Mouse (Mus musculus): ENCODE results near the gene Bub3.

The Bub3 gene

DNA sequence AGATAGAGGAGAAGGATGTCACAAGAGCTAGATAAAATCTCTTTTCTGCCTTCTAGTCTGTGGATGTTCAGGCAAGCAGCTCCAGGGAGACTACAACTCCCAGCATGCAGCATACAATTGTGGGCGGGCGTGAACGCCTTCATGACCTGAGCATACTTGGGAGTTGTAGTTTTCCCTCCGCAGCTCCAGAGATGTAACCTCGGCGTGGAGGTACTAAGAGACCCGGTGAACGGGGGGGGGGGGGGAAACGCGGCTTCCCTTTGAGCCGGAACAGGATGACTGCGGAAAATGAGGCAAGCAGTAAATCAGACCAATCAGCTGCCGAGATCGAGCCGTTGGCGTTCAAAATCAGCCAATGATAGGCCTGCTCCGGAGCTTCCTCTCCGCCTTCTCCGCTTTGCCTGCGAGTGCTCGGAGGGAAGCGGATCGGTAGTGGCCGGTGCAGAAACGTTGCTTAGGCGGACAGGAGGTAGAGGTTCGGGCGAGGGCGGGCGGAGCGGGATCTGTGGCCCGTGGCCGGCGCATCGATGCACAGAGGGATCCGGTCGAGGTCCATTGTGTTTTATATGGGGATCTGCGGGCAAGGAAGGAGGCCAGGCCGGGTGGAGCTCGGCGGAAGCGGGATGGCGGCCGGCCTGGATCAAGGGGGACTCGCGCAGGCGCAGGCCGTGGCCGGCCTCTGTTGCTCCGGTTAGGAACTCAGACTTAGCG lies at the start of gene Bub3:
Bub3 (plus strand) TSS at position 237 of the 711 bp plus-strand sequence.
- peak; percentile 93 for DNase-seq (ENCODE audit: low read depth)

GRCm38 (mm10) chr7:131539979-131540378 lies 20.0 kb upstream of the Bub3 start:
- peak; percentile 87 for DNase-seq (ENCODE audit: low read depth)

DNA sequence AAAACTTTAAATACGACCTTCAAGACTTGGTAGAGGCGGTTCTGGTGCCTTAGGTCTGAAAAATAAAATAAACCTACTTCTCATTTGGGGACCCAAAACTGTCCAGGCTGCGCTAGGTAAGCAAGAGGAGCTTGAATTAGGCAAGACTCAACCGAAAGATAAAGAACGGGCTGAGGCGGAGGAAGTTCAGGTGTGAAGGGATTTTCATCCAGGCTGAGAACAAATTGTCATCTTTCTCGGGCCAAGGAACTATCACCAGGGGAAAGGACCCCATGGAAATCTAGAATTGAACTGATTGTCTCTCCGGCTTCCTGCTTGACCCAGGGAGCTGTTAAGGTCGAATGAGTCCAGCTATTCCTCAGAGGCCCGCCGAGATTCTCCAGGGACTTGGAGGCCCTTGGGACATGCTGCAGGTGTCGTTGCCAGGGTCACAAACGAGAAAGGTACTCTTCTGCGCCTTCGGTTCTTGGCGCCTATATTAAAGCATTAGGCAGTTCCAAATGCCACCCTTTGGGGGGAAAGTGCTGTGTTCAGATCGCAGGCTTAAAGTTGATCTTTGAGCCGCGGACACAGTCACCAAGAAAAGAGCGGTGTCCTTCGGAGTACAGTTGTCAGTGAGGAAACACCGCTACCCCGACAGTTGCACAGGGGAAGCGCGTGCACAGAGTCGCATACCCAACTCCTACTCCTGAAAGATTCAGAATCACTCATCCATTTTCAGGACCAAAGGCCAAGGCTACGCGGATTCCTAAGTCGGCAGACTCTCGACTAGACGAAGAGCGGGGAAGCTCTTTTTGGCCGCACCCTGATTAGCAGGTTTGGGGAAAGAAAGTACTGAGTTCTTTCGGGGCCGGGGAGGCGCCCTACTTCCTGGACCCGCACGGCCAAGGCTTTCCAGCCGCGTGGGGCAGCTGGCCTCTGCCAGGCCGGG lies 18.6 kb upstream of the Bub3 start:
- no peak for DNase-seq (ENCODE audit: low read depth)

- DNase-seq (ENCODE audit: low read depth) = no peak
Observed at GRCm38 (mm10) chr7:131542115-131542871, 17.7 kb upstream of the Bub3 start, which contains the start of gene Hmx3. Hmx3 (plus strand) TSS chr7:131542867.

GRCm38 (mm10) chr7:131542872-131543622 lies 17.0 kb upstream of the Bub3 start:
- DNase-seq (ENCODE audit: low read depth) = no peak

DNA sequence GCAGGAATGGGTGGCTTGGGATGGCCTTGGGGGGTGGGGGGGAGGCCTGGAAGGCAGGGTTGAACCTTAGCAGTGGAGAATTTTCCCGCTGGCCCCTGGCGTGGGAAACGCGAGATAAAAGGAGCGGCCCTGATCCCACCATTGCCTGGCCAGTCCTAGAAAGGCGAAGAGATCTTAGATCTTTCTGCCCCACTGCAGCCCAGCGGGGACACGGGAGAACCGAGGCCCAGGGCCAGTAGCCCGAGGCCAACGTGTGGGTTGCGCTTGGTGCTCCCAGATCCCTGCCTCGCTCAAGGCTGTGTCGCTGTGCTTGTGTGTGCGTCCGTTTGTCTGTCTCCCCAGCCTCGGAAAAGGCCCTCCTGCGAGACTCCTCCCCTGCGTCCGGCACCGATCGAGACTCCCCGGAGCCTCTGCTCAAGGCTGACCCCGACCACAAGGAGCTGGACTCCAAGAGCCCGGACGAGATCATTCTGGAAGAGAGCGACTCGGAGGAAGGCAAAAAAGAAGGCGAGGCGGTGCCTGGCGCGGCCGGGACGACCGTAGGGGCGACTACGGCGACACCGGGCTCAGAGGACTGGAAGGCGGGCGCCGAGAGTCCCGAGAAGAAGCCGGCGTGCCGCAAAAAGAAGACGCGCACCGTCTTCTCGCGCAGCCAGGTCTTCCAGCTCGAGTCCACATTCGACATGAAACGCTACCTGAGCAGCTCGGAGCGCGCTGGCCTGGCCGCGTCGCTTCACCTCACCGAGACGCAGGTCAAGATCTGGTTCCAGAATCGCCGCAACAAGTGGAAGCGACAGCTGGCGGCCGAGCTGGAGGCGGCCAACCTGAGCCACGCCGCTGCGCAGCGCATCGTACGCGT lies 16.2 kb upstream of the Bub3 start:
- no peak for DNase-seq (ENCODE audit: low read depth)

DNA sequence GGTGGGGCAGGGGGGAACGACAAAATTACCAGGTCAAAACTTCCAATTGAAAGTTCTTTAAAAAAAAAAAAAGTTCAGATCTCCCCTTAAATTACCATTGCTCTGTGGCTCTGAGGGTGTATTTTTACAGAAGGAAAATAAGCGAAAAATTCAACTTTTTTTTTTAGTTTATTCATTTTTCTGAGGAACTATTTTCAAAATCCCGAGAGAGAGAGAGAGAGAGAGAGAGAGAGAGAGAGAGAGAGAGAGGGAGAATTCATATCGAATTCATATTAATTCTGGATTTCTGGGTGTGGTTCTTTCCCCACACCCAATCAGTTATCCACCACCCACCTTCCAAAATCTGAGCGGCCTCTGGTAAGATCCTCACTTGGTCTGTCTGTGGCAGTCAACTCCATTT lies 15.2 kb upstream of the Bub3 start:
- no peak for DNase-seq (ENCODE audit: low read depth)

GRCm38 (mm10) chr7:131545701-131546385 lies 14.2 kb upstream of the Bub3 start:
- no peak for DNase-seq (ENCODE audit: low read depth)

DNA sequence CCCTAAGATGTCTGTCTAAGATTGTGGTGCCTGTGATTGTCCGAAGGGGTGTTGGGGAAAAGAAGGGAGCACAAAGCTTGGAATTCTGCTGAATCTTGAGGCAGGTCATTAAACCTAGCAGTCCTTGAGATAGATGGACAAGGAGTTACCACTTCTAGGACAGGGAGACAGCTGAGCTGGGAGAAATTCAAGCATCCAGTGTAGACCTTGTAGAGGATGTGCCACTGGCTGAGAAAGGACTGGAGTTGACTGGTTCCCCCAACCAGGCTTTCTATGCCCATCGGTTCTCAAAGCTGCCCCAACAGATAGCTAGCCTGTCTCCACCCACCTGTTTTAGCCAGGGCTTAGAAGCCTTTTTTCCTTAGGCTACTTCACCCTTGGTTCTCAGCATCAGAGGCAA lies 13.6 kb upstream of the Bub3 start:
- DNase-seq (ENCODE audit: low read depth) = no peak

DNA sequence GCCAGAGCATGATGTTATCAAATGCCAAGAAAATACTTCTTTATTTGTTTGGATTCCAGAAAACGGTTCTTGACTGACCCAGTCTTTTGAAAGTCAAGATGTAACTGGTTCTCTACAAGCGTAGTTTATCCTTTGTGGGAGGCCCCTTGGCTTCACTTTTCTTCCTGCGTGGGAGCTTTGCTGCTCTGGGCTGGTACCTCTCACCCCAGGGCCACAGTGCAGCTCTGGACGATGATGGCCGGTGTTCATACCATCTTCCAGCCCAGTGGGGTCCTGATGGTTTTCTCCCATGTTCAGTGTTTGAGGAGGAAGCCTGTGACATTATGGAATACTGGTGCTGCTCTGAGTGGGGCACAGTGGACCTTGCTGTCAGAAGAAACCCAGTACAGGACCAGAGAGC lies 12.5 kb upstream of the Bub3 start:
- DNase-seq (ENCODE audit: low read depth) = no peak

- no peak for DNase-seq (ENCODE audit: low read depth)
Observed at GRCm38 (mm10) chr7:131548473-131548872, 11.5 kb upstream of the Bub3 start, which contains the start of gene Hmx2. Hmx2 (plus strand) TSS chr7:131548773.

- DNase-seq (ENCODE audit: low read depth) = no peak
Observed at GRCm38 (mm10) chr7:131551471-131551870, 8.6 kb upstream of the Bub3 start.

DNA sequence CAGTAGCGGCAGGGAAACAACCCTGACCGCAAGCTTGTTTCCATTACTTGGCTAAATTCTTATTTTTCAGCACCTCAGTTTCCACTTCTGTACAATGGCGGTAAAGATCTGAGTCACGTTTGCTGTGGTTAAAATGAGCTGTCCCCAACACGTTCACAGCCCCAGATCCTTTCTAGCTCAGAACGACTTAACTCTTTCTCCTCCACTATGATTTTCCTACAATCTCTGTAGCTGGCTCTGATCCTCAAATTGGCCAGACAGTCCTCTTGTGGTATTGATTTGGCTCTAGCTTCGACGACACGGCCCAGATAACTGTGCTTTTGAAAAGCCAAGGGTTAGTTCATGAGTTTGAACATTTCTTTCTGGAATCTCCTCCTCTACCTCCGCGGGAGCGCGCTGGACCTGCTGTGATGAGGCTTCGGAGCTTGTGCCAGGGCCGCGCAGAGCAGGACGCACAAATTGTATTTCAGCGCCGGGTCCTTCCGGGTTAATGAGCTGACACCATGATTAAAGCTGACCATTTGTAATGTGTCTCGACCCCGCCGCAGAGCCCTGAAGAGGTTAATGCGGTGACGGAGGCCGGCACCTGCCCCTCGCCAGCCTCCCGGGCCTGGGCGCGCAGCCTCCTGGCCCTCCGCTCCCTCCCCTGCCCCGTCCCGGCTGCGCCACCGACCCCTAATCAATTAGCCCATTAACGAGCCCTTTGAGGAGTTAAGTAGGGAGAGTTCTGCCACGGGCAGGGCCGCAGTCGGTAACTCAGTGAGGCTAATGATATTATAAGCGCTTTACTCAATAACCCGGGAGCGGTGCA lies 7.9 kb upstream of the Bub3 start:
- no peak for DNase-seq (ENCODE audit: low read depth)

- DNase-seq (ENCODE audit: low read depth) = no peak
Observed at GRCm38 (mm10) chr7:131552781-131553180, 7.2 kb upstream of the Bub3 start.

DNA sequence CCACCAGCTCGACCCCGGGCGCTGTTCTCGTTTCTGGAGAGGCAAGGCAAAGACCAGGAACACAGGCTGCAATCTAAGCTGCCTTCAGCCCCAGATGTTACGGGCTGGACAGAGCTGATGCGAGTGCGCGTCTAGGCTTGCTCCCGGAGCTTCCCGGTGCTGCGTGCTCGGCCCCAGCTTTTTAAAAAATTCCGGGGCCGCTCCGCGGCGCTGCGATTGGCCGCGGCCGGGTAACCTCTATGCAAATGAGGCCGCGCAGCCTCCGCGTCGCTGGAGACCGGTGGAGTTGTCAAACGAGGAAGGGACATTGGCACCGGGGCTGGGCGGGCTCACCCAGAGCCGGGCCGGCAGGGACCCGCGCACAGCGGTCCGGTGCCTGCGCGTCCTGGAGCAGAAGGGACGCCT lies 6.2 kb upstream of the Bub3 start:
- peak; percentile 43 for DNase-seq (ENCODE audit: low read depth)

GRCm38 (mm10) chr7:131554341-131555180 lies 5.5 kb upstream of the Bub3 start:
- DNase-seq (ENCODE audit: low read depth) = no peak

- no peak for DNase-seq (ENCODE audit: low read depth)
Observed at GRCm38 (mm10) chr7:131555301-131556081, 4.5 kb upstream of the Bub3 start.

Data from NIH3T3 (cell line).